Mouse (Mus musculus) E14TG2a.4 (cell line): ENCODE measurements at regions not wholly inside any gene's neighbourhood (a gene's known extent, or its start where the extent isn't known, plus 50 kb on each side); places are given as distances from the start of the nearest gene placed in this dataset.

ENCODE experiments used
- H3K27me3 ChIP-seq: 2 replicates; pipeline ENCODE4 v1.6.1; 2014; ENCODE audit warnings: low read length, control low read depth; ENCODE audit not compliant: insufficient read depth
- H3K36me3 ChIP-seq: 2 replicates; pipeline ENCODE4 v1.6.1; 2014; ENCODE audit warnings: low read length, control low read depth; ENCODE audit not compliant: insufficient read depth
- H3K4me1 ChIP-seq: replicated peaks from 2 replicates; pipeline ENCODE4 v1.6.1; 2014; ENCODE audit warnings: low read depth, low read length, control low read depth
- H3K4me3 ChIP-seq: replicated peaks from 2 replicates; pipeline ENCODE4 v1.5.1; 2014; ENCODE audit warnings: mild to moderate bottlenecking, low read length
- H3K9me3 ChIP-seq: 2 replicates; pipeline ENCODE4 v1.6.1; 2014; ENCODE audit warnings: low read length, control low read depth
- CTCF ChIP-seq: conservative IDR thresholded peaks from 2 replicates; pipeline ENCODE4 v1.5.1; 2014; ENCODE audit warnings: low read length
- NANOG ChIP-seq: IDR thresholded peaks from 2 replicates; pipeline ENCODE4 v1.6.1; 2014; ENCODE audit warnings: borderline replicate concordance, low read length, mixed read lengths
- POU5F1 ChIP-seq: IDR thresholded peaks from 2 replicates; pipeline ENCODE4 v1.6.1; 2014; ENCODE audit warnings: low read length, borderline replicate concordance

DNA sequence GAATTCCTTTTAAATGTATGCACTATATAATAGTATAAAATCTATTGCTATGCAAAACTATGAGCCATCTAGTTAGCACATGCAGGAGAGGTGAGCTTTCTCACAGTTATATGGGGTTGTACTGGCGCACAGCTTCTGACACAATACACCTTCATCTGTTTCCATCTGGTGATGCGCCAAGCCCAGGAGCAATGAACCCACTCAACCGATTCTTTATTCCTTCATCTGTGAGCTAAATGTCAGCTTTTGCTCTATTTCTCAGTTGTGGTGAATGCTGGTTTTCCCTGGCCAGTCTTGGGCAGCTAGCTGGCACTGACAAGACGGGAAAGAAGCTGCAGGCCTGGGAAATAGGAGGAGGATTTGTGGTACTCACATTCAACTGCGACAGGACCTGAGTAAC, 225.4 kb downstream of the Gm19410 start:
- H3K4me3 ChIP-seq, result no peak overlapping the region
- H3K27me3 ChIP-seq, result no peaks in the 10 kb centered on the region
- H3K36me3 ChIP-seq, result no peaks in the 10 kb centered on the region
- no peaks in the 10 kb centered on the region for H3K4me1 ChIP-seq
- TF ChIP-seq NANOG (no peak), CTCF (no peak), POU5F1 (no peak)
- no peaks in the 10 kb centered on the region for H3K9me3 ChIP-seq

GRCm38 (mm10) chr8:35991936-35992603, 226.5 kb downstream of the Gm19410 start:
- Histone ChIP-seq H3K9me3 (no peaks in the 10 kb centered on the region), H3K27me3 (no peaks in the 10 kb centered on the region; the same call in 1 of the 2 replicates), H3K36me3 (no peaks in the 10 kb centered on the region), H3K4me1 (no peaks in the 10 kb centered on the region), H3K4me3 (no peak overlapping the region)
- TF ChIP-seq CTCF (no peak), POU5F1 (no peak), NANOG (no peak)

GRCm38 (mm10) chr8:35996330-35997077, 230.9 kb downstream of the Gm19410 start:
- Histone ChIP-seq H3K36me3 (no peaks in the 10 kb centered on the region), H3K27me3 (no peaks in the 10 kb centered on the region; the same call in 1 of the 2 replicates), H3K4me1 (no peaks in the 10 kb centered on the region), H3K4me3 (no peak overlapping the region), H3K9me3 (no peaks in the 10 kb centered on the region)
- TF ChIP-seq NANOG, result no peak
- no peak for TF ChIP-seq POU5F1
- TF ChIP-seq CTCF, result no peak

DNA sequence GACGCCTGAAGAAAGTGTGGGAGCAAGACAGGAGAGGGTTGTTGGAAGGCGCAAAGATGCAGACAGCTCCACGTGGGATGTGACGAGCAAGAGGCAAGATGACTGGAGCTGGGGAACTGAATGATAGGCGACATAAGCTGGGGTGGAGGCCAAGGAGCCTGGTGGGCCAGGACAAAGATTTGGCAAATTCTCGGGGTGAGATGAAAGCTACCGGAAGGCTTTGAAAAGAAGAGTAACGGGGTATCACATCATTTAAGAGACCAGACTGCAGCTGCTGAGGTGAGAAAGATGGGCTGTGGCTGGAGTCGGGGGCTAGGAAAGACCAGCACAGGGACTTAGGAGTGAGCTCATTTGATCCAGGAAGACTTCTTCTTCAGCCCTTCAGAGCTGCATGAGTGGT, 234.0 kb downstream of the Gm19410 start:
- H3K4me3 ChIP-seq, result no peak overlapping the region
- no peaks in the 10 kb centered on the region for H3K36me3 ChIP-seq
- H3K4me1 ChIP-seq, result no peaks in the 10 kb centered on the region
- no peaks in the 10 kb centered on the region for H3K9me3 ChIP-seq
- TF ChIP-seq NANOG (no peak), POU5F1 (no peak), CTCF (no peak)
- no peaks in the 10 kb centered on the region; the same call in 1 of the 2 replicates for H3K27me3 ChIP-seq

- H3K4me1 ChIP-seq, result 0 out of 2 replicates have a peak, but pooled peaks cover under 1% of the 10 kb centered on the region
- no peaks in the 10 kb centered on the region for H3K36me3 ChIP-seq
- TF ChIP-seq NANOG (no peak), POU5F1 (no peak), CTCF (no peak)
- no peaks in the 10 kb centered on the region for H3K9me3 ChIP-seq
- no peaks in the 10 kb centered on the region for H3K27me3 ChIP-seq
- no peak overlapping the region for H3K4me3 ChIP-seq
Observed at GRCm38 (mm10) chr8:36004387-36004786, 238.8 kb downstream of the Gm19410 start.

DNA sequence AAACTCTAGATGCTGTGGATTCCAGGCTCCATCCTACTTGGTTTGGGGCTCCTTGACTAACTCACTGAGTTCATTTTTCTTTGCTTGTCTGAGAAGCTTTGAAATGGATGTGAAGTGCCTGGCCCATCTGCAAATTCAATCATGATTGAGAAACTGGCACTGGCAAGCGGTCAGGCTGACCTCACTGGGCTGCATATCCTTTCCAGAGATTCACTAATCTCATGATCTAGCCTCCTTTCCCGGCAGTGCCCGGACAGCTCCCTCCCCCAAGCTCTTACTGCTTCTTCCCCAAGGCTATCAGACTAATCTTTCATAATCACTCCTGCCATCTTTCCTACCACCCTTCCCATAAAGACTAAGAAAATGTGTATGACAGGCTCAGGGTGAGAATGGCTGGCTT, 239.9 kb downstream of the Gm19410 start:
- TF ChIP-seq NANOG (no peak), POU5F1 (no peak), CTCF (no peak)
- Histone ChIP-seq H3K4me3 (no peak overlapping the region), H3K36me3 (no peaks in the 10 kb centered on the region), H3K27me3 (no peaks in the 10 kb centered on the region), H3K4me1 (0 out of 2 replicates have a peak, but pooled peaks cover 6% of the 10 kb centered on the region), H3K9me3 (no peaks in the 10 kb centered on the region)

- H3K4me3 ChIP-seq, result no peak overlapping the region
- H3K27me3 ChIP-seq, result no peaks in the 10 kb centered on the region
- TF ChIP-seq CTCF, result no peak
- no peak for TF ChIP-seq POU5F1
- TF ChIP-seq NANOG, result no peak
- no peaks in the 10 kb centered on the region for H3K36me3 ChIP-seq
- H3K9me3 ChIP-seq, result no peaks in the 10 kb centered on the region
- H3K4me1 ChIP-seq, result 0 out of 2 replicates have a peak, but pooled peaks cover 6% of the 10 kb centered on the region
Observed at GRCm38 (mm10) chr8:36007724-36008123, 242.1 kb downstream of the Gm19410 start.

DNA sequence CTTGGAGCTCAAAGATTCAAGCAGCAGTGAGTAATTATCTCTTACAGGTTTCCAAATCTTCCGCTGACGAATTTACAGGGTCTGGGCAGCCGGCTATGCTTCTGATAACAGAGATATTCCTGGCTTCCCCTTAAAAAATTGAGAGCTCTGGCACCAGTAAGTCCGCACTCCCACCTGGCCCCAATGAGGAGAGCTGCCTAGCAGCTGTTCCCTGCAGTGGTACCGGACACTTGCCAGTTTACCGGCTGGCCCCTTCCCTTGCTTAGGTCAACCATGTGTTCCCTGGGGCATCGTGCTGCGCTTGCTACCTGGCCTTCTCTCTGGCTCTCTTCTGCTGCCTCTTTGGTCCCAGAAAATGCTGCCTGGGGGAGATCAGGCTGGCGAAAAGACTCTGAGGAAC, 244.0 kb downstream of the Gm19410 start:
- TF ChIP-seq POU5F1 (no peak), NANOG (no peak), CTCF (no peak)
- Histone ChIP-seq H3K4me1 (0 out of 2 replicates have a peak, but pooled peaks cover 6% of the 10 kb centered on the region), H3K36me3 (no peaks in the 10 kb centered on the region), H3K27me3 (no peaks in the 10 kb centered on the region), H3K9me3 (no peaks in the 10 kb centered on the region), H3K4me3 (peak overlapping the region; percentile 26; the same call in 1 of the 2 replicates)
